Mouse (Mus musculus) monocyte, adult 5-6 weeks (primary cell): ENCODE measurements around the gene Myo1b. TPM values are rescaled to one million over a fixed set of nuclear protein-coding genes. Genes with fewer than 3 reads are reported as not detected.
"Not testable (repeated sequence)": the region's sequence is repeated elsewhere in the genome, so short reads cannot be mapped to it uniquely, and the experiment has no call there.

Source experiments
- ATAC-seq: fragments of 153-309, 156-312 bp; replicated peaks from 2 replicates; pipeline ENCODE4 v1.8.0; 2017; ENCODE audit warnings: mild to moderate bottlenecking; ENCODE audit not compliant: low TSS enrichment, insufficient number of reproducible peaks, severe bottlenecking, poor library complexity, low FRiP score
- total RNA-seq: library from RNA; stranded (forward); fragments of 200-1000, 200-491, 200-594 nt; gene quantifications from 3 replicates; pipeline ENCODE4 v1.2.3, GENCODE M21; 2017

Myo1b gene
- total RNA-seq, 1 experiment from 2014 or later = 3.0 TPM

DNA sequence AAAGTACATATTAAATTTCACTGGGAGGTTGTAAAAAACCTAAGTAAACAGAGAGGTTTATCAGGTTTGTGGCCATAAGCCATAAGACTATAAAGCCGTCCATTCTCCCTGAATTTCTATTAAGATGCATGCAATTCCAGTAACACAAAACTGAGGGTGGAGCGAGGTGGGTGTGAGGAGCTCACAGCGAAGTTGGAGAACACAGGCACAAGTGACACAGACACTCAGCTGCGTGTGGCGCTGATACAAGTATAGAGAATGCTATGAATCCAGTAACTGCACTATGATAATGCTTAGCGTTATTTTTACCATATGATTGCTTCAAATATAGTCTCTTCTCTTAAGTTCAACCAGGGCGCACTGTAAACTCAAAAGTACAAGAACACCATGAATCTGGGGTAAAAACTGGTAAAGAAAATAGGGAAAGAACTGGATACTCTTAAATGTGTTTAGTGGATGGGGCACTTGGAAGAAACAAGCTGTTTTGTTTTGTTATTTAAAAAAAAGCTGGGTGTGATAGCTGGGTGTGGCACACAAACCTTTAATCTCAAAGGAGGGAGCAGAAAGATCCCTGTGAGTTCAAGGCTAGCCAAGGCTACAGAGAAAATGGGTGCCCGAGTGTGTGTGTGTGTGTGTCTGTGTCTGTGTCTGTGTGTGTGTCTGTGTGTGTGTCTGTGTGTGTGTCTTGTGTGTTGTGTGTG lies 9.5 kb downstream of the Myo1b start:
- no peak for ATAC-seq

DNA sequence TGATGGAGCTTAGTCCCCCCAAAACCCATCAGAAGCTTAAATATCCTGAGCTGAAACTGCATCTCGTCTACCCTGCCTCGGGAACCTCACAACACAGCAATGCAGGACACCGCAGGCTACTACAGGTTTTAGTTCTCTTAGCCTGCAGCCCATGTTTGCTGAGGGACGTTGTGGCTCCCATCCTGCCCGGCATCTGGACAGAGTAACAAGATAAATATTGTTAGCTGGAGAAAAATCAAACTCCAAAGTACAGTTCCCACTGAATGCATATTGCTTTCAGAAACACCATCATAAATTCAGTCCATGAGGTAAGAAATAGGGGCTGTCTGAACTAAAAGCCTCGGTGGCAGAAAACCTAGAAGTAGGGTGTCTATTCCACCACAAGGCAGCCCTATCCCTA lies 10.8 kb downstream of the Myo1b start:
- no peak for ATAC-seq

DNA sequence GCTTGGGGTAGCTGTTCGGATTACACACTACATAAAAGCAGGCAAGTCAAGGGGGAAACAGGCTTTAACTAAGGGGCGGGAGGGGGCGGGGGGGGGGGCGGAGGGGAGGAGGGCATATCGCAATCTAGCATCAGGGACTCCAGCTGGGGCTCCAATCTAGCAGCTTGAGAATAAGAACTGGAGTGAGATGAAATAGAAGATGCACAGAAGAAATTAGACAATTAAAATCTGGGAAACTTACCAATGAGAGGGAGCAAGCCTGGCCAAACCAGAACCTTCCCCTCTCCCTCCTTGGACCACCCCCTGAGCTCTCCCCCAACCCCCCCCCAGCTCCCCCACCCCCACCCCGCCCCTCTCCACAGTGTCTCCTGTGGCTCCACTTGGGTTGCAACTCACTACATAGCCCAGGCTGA lies 18.7 kb downstream of the Myo1b start:
- ATAC-seq = no peak

DNA sequence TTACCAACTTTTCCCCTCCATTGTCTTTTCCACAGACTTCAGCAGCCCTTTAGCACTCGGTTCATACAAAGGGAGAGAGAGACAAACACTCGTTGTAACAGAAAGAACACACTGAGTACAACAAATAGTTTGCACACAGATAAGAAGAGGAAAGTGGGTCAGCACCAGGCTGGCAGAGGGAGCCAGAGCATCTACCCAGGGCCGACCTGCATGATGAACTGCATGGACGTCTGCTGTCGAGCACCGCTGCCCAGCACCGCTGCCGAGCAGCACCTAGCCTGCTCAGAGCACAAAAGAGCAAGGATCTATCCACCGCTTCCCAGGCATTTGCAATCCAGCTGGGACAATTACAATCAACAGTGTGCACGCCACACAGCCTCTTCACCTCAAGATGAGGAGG lies 19.9 kb downstream of the Myo1b start:
- no peak for ATAC-seq

DNA sequence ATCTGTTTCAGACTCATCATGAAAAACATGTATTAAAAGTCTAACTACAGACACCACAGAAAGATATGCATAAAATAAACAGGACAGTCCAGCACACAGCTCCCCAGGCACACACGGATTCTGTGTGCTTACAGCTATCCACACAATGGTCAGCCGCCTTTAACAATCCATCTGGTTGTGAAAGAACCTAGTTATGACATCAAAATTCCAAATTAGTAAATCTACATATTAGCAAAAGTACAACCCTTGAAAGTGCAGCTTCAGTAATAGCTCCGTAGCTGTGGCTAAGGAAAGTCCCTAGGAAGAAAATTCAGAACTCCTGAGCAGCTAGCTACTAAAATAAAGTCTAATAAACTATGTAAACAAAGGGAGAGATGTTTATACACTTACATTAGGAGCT lies 21.1 kb downstream of the Myo1b start:
- no peak for ATAC-seq

DNA sequence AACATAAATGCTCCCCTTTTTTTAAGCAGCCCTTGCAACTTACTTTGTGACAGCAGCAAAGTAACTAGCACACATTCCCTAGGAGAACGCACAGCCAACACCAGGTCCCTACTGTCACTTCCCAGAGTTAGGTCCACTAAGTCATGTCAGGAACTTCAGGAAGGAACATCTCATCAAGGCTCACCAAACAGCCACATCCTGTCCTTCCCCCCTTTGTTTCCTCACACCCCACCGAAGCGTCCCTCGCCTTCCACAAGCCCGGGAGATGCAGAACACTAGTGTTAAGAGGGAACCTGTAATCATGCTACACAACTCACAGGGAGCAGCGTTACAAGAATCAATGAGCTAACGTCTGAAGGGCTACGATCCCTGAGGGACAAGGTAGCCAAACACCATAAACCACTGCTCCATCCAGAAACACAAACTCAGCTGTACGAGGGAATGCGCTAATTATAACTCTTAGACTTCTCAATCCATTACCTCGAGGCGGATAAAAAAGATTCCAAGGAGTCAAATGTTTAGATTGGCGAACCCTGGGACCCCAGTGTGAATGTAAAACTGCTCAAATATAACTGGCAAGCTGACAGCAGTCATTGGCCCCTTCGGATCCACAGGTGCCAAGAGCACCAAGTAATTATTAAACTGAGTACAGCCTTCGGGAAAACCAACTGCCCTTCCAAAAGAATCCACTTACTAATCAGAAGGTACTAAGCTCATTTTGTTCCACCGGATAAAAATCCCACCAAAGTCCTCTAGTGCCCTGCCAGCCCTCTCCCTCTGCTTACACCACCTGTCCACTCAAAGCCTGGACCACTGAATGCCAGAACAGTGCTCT lies 22.1 kb downstream of the Myo1b start:
- no peak for ATAC-seq

DNA sequence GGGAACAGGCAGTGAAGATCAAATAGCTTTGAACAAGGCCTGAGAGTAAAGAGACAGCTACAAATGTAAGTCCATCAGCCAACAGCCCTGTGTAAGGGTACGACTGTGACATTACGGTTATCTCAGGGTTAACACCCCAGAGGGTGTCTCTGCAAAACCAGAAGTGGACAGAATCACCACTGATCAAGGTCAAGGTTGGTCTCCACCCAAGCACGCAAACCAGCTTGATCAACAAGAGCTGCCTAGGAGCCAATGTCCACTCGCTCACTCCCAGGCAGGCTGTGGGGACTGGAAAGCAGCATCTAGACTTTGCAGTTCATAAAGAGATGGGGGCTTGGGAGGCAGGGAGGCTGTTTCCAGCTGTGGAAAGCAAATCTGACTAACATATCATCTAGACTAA lies 23.9 kb downstream of the Myo1b start:
- no peak for ATAC-seq

DNA sequence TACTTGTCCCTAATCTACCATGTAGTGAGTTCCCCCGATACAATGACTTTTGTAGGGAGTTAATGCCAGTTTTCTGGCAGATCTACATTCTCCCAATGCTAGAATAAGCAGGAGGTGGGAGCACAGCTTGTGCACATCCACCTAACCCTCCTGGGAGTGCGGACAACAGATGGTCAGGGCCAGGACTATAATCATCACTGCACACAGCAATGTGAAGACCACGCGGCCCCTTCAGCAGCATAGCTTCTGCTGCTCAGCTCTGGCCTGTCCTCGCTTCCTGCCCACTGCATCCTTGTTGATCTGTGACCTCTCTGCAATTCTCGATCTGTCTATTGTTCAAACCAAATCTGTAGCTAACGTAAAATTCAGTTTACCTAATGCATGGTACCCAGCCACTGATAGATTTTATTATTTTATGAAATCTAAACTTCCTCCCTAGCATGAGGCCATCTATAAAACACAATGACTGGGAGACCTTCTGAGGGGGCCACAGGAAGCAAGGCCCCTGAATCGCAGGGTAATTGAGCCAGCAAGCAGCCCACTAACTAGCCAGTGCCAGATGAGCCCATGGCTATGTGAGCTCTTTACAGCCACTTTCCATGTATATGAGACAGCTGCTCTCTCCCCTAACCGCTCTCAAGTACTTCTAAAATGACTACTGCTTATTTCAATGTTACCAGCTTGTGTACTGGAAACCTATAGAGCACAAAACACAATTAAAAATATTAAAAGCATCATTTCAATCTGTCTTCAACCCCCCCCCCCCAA lies 27.6 kb downstream of the Myo1b start:
- ATAC-seq = no peak

DNA sequence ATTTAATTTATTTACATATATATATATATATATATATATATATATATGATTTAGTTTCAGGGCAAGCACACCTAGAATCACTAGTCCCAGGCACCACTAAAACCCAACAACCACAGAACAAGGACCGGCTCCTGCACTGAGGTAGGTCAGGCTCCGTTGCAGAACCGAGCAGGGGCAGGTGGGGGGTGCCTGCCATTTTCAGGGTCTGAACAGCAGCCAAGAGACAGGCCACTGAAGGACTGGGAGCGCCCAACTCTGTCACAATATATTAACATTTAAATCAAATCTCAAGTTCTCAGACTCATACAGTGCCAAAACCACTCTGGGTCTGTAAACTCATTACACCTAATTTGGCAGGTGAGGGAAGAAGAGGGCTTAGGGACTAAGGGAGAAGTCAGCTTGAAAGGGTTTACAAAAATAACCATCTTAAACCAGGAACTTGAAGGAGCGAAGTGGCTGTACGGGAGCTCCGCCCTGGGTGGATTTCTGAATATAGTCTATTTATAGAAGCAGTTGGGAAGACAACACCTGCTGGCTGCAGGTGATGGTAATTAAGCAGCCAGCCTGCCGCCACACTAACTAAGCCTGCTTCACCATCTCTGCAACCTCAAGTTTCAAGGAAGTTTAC lies 30.4 kb downstream of the Myo1b start:
- ATAC-seq = no peak

DNA sequence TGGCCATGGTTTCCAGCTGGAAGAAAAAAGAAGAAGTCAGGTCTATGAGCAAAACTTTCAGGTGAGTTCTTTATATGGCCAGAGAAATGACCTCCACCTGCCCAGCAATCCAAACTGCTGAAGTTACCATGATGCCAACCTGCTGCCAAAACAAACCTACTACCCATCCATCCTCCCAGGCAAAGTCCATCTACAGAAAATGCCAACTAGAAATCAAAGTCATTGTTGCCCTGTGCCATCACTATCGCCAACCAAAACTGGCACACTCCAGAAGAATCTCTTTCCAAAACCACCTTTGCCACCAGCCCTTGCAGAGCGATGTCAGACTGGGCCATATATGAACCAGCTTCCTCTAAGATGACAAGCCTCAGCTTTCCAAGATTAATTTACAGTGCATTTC lies 32.7 kb downstream of the Myo1b start:
- no peak for ATAC-seq

DNA sequence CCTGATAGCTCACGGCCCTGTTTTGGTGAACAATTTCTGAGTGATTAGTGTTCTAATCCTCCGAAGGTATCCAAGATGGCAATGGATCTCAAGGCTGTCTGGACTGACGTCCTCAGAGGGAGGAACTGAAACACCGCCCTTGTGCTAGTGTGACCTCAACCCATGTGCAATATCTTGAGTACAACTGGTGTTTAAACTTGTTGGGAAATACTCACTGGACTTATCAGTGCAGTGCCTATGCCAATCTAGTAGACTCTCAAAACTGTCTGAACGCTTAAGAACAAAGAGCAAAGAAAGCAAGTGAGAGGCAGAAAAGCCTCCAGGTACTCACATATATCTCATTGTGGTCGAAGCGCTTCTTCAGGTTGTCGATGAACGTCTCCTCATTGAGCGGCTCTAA lies 33.1 kb downstream of the Myo1b start:
- no peak for ATAC-seq

DNA sequence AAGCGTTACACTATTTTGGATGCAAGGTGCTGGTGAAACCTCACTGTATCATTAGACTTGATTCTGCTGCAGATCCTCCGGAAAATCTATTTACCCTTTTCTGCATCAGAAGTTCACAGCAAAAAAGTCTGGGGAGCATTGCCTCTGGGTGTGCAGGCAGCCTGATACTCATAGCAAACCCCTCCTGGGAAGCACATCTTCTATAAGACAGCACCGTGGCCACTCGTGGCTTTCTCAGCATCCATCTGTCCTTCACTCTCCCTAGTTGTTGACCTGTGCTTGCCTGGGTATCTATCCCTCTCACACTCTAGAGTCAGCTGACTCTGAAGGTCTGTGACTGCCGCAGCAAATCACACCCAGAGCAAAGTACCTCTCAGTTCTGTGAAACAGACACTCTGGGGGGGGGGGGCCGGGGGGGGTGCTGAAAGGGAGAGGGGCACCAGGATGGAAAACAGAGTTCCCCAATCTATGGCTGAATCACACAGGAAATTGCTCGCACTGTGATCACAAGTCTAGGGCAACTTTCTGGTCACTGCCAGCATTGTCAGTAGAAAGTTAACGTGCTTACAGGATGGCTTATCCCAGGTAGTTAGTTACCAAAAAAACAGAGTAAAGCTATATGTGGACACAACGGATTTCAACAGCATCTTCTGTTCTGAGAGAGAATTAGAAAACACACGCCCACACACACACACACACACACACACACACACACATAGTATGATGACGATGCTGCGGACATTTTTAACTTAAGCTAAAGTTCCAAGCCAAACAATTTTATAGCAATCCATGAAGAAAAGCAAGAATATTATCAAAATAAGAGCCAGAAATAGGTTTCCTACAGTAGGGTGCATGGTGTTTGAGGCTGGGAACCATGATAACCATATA lies 35.7 kb downstream of the Myo1b start:
- ATAC-seq = no peak

DNA sequence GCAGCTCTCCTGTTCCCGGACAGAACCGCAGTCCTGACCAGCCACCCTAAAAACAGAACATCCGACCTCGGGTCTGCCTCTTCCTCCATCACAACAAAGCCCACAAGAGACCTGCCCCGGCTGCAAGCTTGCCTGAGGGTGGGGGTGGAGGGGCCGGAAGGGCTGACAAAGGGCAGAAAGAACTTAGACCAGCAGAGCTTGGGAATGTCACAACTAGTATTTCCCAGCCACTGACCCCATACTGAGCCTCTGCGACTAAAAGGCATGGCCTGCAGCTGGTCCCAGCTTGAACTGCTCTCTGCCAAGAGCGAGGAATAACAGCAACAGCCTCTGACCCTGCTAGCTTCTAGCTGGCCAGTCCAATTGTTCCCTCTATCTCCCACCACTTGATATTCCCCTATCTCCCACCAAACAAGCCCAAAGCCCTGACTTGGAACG lies 36.5 kb downstream of the Myo1b start:
- ATAC-seq = no peak

DNA sequence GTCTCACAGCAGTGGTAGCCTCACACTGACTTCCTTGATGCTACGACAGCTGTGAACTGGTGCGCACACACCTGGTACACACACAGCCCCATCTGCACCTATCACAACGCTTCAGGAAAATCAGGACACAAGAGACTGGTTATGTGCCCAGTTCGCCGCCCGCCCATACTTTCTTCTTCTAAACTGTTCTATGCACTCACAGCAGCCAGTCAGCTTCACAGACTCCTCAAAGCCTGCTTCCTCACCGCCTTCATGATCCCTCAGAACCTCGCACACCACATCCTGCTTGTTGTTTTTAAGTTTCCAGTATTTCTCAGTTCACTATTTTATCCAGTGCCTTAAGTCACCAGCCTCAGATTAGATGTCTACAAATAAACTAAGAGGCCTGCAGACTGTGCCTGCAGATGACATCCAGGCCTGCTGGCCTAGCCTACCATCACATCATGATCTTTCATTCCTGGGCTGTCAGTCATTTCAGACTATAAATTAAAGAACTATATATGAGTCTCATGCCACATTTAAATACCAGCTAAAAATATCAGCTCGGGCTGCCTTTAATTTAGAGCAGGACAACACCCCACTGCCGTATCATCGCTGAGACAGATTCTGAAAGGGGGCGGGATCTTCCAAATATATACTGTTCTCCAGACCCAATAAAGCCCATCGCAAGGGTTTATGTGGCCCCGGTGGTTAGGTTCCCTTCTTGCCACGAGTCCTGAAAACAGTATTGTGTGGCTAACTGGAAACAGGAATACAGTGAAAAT lies 40.2 kb downstream of the Myo1b start:
- ATAC-seq = no peak

DNA sequence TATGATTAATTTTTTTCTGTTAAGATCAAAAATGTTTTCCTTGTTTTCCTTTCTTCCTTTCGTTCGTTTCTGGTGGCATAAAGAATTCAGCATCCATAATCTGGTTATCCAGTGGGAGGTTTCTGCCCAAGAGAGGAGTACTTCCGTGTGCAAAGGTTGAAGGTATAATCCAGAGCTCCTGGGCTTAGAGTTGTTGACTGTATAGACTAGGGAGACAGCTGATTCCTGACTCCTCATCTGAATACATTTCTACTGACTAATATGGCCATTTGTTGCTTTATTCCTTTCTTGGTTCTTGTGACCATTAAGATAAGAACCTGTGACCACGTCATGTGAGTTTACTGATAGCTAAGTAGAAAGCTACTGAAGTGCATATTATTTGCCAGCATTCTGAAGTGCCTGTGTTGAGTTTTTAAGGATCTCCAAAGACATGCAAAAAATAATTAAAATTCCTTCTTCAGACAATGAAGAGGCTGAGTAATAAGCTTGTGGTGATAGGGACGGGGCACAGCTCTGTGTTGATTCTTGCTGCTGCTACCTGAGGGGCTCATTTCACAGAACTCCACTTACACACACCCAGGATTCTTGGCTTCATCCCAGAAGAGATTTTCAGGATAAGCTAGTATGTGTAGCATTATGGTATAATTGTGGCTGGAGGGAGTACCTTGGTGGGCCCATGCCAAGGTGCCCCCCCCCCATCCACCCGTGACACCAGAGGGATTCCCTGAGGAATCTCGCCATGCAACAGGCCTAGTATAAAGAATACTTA lies 43.2 kb downstream of the Myo1b start:
- no peak for ATAC-seq

DNA sequence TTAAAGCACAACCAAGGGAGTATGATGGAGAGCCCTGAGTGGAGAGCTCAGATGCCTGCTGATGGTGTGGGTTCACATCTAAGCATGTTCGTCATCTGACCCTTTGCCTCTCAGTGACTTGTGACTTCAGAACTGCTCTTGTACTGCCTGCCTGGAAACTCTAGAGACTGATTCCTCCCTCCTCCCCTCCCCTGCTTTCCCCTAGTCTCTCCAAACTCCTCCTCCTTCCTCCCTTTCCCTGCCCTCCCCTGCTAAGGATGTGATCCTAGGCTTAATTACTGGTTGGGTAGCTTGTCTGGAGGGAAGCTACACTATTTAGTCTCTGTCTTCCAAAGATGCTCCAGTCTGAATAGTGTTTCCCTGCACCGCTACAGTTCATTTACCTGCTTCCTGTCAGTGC lies 44.6 kb downstream of the Myo1b start:
- not testable (repeated sequence) for ATAC-seq
